Mouse (Mus musculus) gastrocnemius, postnatal 4 days (tissue): ENCODE measurements around the gene Gm867. TPM values are rescaled to one million over a fixed set of nuclear protein-coding genes. Genes with fewer than 3 reads are reported as not detected.

Source experiments
- DNase-seq, 2 experiments: peaks; one replicate each; pipeline ENCODE4 v3.0.0; 2021 to 2022; ENCODE audit warnings: low spot score in 2 of 2, mixed read lengths in 2 of 2
- long read RNA-seq, 2 experiments: library from polyadenylated mRNA; stranded (forward); transcript quantifications; one replicate each; pipeline ENCODE4 v2.0.0; 2021
- total RNA-seq, 2 experiments: library from RNA; stranded (reverse); gene quantifications; 2 replicates each; pipeline ENCODE4 v1.2.3; 2021

The Gm867 gene
- not detected for total RNA-seq
- long read RNA-seq, experiment 1, result 0 reads
- long read RNA-seq, experiment 2, partial matches to known transcripts, result 0 of 1 reads
- long read RNA-seq, experiment 2, other reads (novel, unspliced or antisense), result 1 of 1 reads

- peak in 1 of 2 experiments; percentile 5 for DNase-seq
Measured at GRCm38 (mm10) chr10:75940520-75940919, at the start of gene Gm867. Gene Gm867 (minus strand): TSS chr10:75940672.

- no peak for DNase-seq
Measured at GRCm38 (mm10) chr10:75979432-75979831, 39.0 kb upstream of the Gm867 start.

- no peak for DNase-seq
Measured at GRCm38 (mm10) chr10:75978835-75979157, 38.3 kb upstream of the Gm867 start.

GRCm38 (mm10) chr10:75978119-75978834 is 37.8 kb upstream of the Gm867 start:
- DNase-seq, result no peak

GRCm38 (mm10) chr10:75975216-75975615 is 34.7 kb upstream of the Gm867 start:
- DNase-seq, result no peak

GRCm38 (mm10) chr10:75973846-75974245 is 33.4 kb upstream of the Gm867 start:
- no peak for DNase-seq

- no peak for DNase-seq
Measured at GRCm38 (mm10) chr10:75954381-75954811, 13.9 kb upstream of the Gm867 start, which contains the start of gene Gm5134. Gene Gm5134 (plus strand): TSS chr10:75954514.

- DNase-seq, result no peak
Measured at GRCm38 (mm10) chr10:75951424-75952050, 11.1 kb upstream of the Gm867 start.

GRCm38 (mm10) chr10:75950791-75951210 is 10.3 kb upstream of the Gm867 start:
- no peak for DNase-seq

- DNase-seq, result no peak
Measured at GRCm38 (mm10) chr10:75949053-75950045, 8.9 kb upstream of the Gm867 start.

GRCm38 (mm10) chr10:75948079-75948478 is 7.6 kb upstream of the Gm867 start:
- peak in 1 of 2 experiments; percentile 6 for DNase-seq

GRCm38 (mm10) chr10:75945896-75946295 is 5.4 kb upstream of the Gm867 start:
- peak in 1 of 2 experiments; percentile 5 for DNase-seq

GRCm38 (mm10) chr10:75945213-75945612 is 4.7 kb upstream of the Gm867 start:
- peak in 1 of 2 experiments; percentile 7 for DNase-seq

- peak in 1 of 2 experiments; percentile 14 for DNase-seq
Measured at GRCm38 (mm10) chr10:75944066-75944772, 3.7 kb upstream of the Gm867 start.

- DNase-seq, result peak in 1 of 2 experiments; percentile 4
Measured at GRCm38 (mm10) chr10:75942736-75943477, 2.4 kb upstream of the Gm867 start, which contains the start of gene Vpreb3. Gene Vpreb3 (plus strand): TSS chr10:75943057.

- DNase-seq, result no peak
Measured at GRCm38 (mm10) chr10:75941042-75941824, 761 bp upstream of the Gm867 start.

GRCm38 (mm10) chr10:75939481-75940234 is 814 bp downstream of the Gm867 start:
- DNase-seq, result no peak
